Mouse (Mus musculus): ENCODE results near the gene B3gnt8. TPM values are rescaled to one million over a fixed set of nuclear protein-coding genes. Genes with fewer than 3 reads are reported as not detected.
A peak's percentile ranks its signal among the peaks of the same experiment; 100 is the strongest.

B3gnt8 gene
- polyA plus RNA-seq, 1 experiment from 2014 or later: 0.19 TPM

- H3K4me2 ChIP-seq (ENCODE audit: low read depth, low read length): no peak overlapping the region
- H3K27ac ChIP-seq (ENCODE audit: low read depth, low read length): no peak overlapping the region
- no peaks in the 10 kb centered on the region for H3K4me1 ChIP-seq (ENCODE audit: control insufficient read depth, insufficient read depth, low read length)
- H3K27me3 ChIP-seq (ENCODE audit: control insufficient read depth, insufficient read depth, low read length): no peaks in the 10 kb centered on the region
- peaks cover 24% of the 10 kb centered on the region for H3K36me3 ChIP-seq (ENCODE audit: control insufficient read depth, insufficient read depth, low read length)
- 95% methylated on average over 8 of the region's 8 CpGs for WGBS
- no peak overlapping the region for H3K4me3 ChIP-seq (ENCODE audit: low read depth, low read length)
- H3K9me3 ChIP-seq (ENCODE audit: control insufficient read depth, low read length): no peaks in the 10 kb centered on the region
- no peak for ATAC-seq (ENCODE audit: low read depth)
- no peak overlapping the region for H3K9ac ChIP-seq (replicated peaks; ENCODE audit: low read depth, low read length)
Measured at GRCm38 (mm10) chr7:25666381-25666780, 39.9 kb downstream of the B3gnt8 start.

- Histone ChIP-seq H3K4me2 (ENCODE audit: low read depth, low read length) (no peak overlapping the region), H3K36me3 (ENCODE audit: control insufficient read depth, insufficient read depth, low read length) (peaks cover 17% of the 10 kb centered on the region), H3K4me1 (ENCODE audit: control insufficient read depth, insufficient read depth, low read length) (no peaks in the 10 kb centered on the region), H3K9ac (replicated peaks; ENCODE audit: low read depth, low read length) (no peak overlapping the region), H3K27me3 (ENCODE audit: control insufficient read depth, insufficient read depth, low read length) (0 out of 2 replicates have a peak, but pooled peaks cover 6% of the 10 kb centered on the region), H3K27ac (ENCODE audit: low read depth, low read length) (no peak overlapping the region), H3K4me3 (ENCODE audit: low read depth, low read length) (no peak overlapping the region), H3K9me3 (ENCODE audit: control insufficient read depth, low read length) (no peaks in the 10 kb centered on the region)
- 90% methylated on average over 10 of the region's 10 CpGs for WGBS
- no peak for ATAC-seq (ENCODE audit: low read depth)
Measured at GRCm38 (mm10) chr7:25669158-25669557, 42.7 kb downstream of the B3gnt8 start.

- Histone ChIP-seq H3K4me1 (ENCODE audit: control insufficient read depth, insufficient read depth, low read length) (no peaks in the 10 kb centered on the region), H3K4me3 (ENCODE audit: low read depth, low read length) (no peak overlapping the region), H3K27ac (ENCODE audit: low read depth, low read length) (no peak overlapping the region), H3K27me3 (ENCODE audit: control insufficient read depth, insufficient read depth, low read length) (0 out of 2 replicates have a peak, but pooled peaks cover 6% of the 10 kb centered on the region), H3K9me3 (ENCODE audit: control insufficient read depth, low read length) (no peaks in the 10 kb centered on the region), H3K36me3 (ENCODE audit: control insufficient read depth, insufficient read depth, low read length) (peaks cover 16% of the 10 kb centered on the region), H3K4me2 (ENCODE audit: low read depth, low read length) (no peak overlapping the region), H3K9ac (replicated peaks; ENCODE audit: low read depth, low read length) (no peak overlapping the region)
- 78% methylated on average over 9 of the region's 9 CpGs for WGBS
- ATAC-seq (ENCODE audit: low read depth): no peak
Measured at GRCm38 (mm10) chr7:25669631-25670030, 43.2 kb downstream of the B3gnt8 start.

- Histone ChIP-seq H3K9me3 (ENCODE audit: control insufficient read depth, low read length) (no peaks in the 10 kb centered on the region), H3K4me3 (ENCODE audit: low read depth, low read length) (no peak overlapping the region), H3K27me3 (ENCODE audit: control insufficient read depth, insufficient read depth, low read length) (0 out of 2 replicates have a peak, but pooled peaks cover 6% of the 10 kb centered on the region), H3K9ac (replicated peaks; ENCODE audit: low read depth, low read length) (no peak overlapping the region), H3K36me3 (ENCODE audit: control insufficient read depth, insufficient read depth, low read length) (peaks cover 14% of the 10 kb centered on the region), H3K4me1 (ENCODE audit: control insufficient read depth, insufficient read depth, low read length) (no peaks in the 10 kb centered on the region), H3K4me2 (ENCODE audit: low read depth, low read length) (no peak overlapping the region), H3K27ac (ENCODE audit: low read depth, low read length) (no peak overlapping the region)
- WGBS: 97% methylated on average over 4 of the region's 4 CpGs
- ATAC-seq (ENCODE audit: low read depth): no peak
Measured at GRCm38 (mm10) chr7:25670096-25670495, 43.6 kb downstream of the B3gnt8 start.

- 0 out of 2 replicates have a peak, but pooled peaks cover 3% of the 10 kb centered on the region for H3K4me1 ChIP-seq (ENCODE audit: control insufficient read depth, insufficient read depth, low read length)
- 80% methylated on average over 2 of the region's 2 CpGs for WGBS
- no peak overlapping the region for H3K27ac ChIP-seq (ENCODE audit: low read depth, low read length)
- ATAC-seq (ENCODE audit: low read depth): no peak
- H3K27me3 ChIP-seq (ENCODE audit: control insufficient read depth, insufficient read depth, low read length): 0 out of 2 replicates have a peak, but pooled peaks cover 6% of the 10 kb centered on the region
- no peak overlapping the region for H3K4me2 ChIP-seq (ENCODE audit: low read depth, low read length)
- no peak overlapping the region for H3K9ac ChIP-seq (replicated peaks; ENCODE audit: low read depth, low read length)
- no peak overlapping the region for H3K4me3 ChIP-seq (ENCODE audit: low read depth, low read length)
- H3K36me3 ChIP-seq (ENCODE audit: control insufficient read depth, insufficient read depth, low read length): peaks cover 11% of the 10 kb centered on the region; the same call in 1 of the 2 replicates
- H3K9me3 ChIP-seq (ENCODE audit: control insufficient read depth, low read length): no peaks in the 10 kb centered on the region
Measured at GRCm38 (mm10) chr7:25671686-25672085, 45.2 kb downstream of the B3gnt8 start.

- WGBS: 56% methylated on average over 4 of the region's 4 CpGs
- ATAC-seq (ENCODE audit: low read depth): no peak
- Histone ChIP-seq H3K27me3 (ENCODE audit: control insufficient read depth, insufficient read depth, low read length) (0 out of 2 replicates have a peak, but pooled peaks cover 6% of the 10 kb centered on the region), H3K36me3 (ENCODE audit: control insufficient read depth, insufficient read depth, low read length) (peaks cover 5% of the 10 kb centered on the region; the same call in 1 of the 2 replicates), H3K27ac (ENCODE audit: low read depth, low read length) (no peak overlapping the region), H3K9me3 (ENCODE audit: control insufficient read depth, low read length) (no peaks in the 10 kb centered on the region), H3K4me1 (ENCODE audit: control insufficient read depth, insufficient read depth, low read length) (0 out of 2 replicates have a peak, but pooled peaks cover 3% of the 10 kb centered on the region), H3K4me2 (ENCODE audit: low read depth, low read length) (no peak overlapping the region), H3K4me3 (ENCODE audit: low read depth, low read length) (no peak overlapping the region), H3K9ac (replicated peaks; ENCODE audit: low read depth, low read length) (no peak overlapping the region)
Measured at GRCm38 (mm10) chr7:25672442-25672841, 46.0 kb downstream of the B3gnt8 start.

GRCm38 (mm10) chr7:25674297-25674696 is 47.8 kb downstream of the B3gnt8 start:
- no peak for ATAC-seq (ENCODE audit: low read depth)
- 0 out of 2 replicates have a peak, but pooled peaks cover 6% of the 10 kb centered on the region for H3K27me3 ChIP-seq (ENCODE audit: control insufficient read depth, insufficient read depth, low read length)
- H3K4me1 ChIP-seq (ENCODE audit: control insufficient read depth, insufficient read depth, low read length): 0 out of 2 replicates have a peak, but pooled peaks cover 3% of the 10 kb centered on the region

GRCm38 (mm10) chr7:25674719-25675300 is 48.4 kb downstream of the B3gnt8 start, which contains the start of gene Tmem91:
TSS of gene Tmem91 (minus strand) at chr7:25675166.
- no peaks in the 10 kb centered on the region for H3K9me3 ChIP-seq (ENCODE audit: control insufficient read depth, low read length)
- 0 out of 2 replicates have a peak, but pooled peaks cover 6% of the 10 kb centered on the region for H3K27me3 ChIP-seq (ENCODE audit: control insufficient read depth, insufficient read depth, low read length)
- no peak within 1 kb of the TSS for H3K27ac ChIP-seq (ENCODE audit: low read depth, low read length)
- H3K4me1 ChIP-seq (ENCODE audit: control insufficient read depth, insufficient read depth, low read length): peaks cover 3% of the 10 kb centered on the region; the same call in 1 of the 2 replicates
- peak within 1 kb of the TSS; percentile 43 for H3K4me3 ChIP-seq (ENCODE audit: low read depth, low read length)
- ATAC-seq (ENCODE audit: low read depth): peak; percentile 38; the same call in 1 of the 2 replicates
- H3K9ac ChIP-seq (replicated peaks; ENCODE audit: low read depth, low read length): peak within 1 kb of the TSS; percentile 56
- no peaks in the 10 kb centered on the region for H3K36me3 ChIP-seq (ENCODE audit: control insufficient read depth, insufficient read depth, low read length)
- peak within 1 kb of the TSS; percentile 57 for H3K4me2 ChIP-seq (ENCODE audit: low read depth, low read length)
- WGBS: 4% methylated on average over 29 of the region's 29 CpGs

More at GRCm38 (mm10) chr7:25674297-25674696, 47.8 kb downstream of the B3gnt8 start:
- Histone ChIP-seq H3K4me2 (ENCODE audit: low read depth, low read length) (peak overlapping the region; percentile 57), H3K9ac (replicated peaks; ENCODE audit: low read depth, low read length) (peak overlapping the region; percentile 56), H3K4me3 (ENCODE audit: low read depth, low read length) (peak overlapping the region; percentile 43), H3K9me3 (ENCODE audit: control insufficient read depth, low read length) (no peaks in the 10 kb centered on the region), H3K27ac (ENCODE audit: low read depth, low read length) (no peak overlapping the region), H3K36me3 (ENCODE audit: control insufficient read depth, insufficient read depth, low read length) (no peaks in the 10 kb centered on the region)
- WGBS: 29% methylated on average over 9 of the region's 9 CpGs

- Histone ChIP-seq H3K4me1 (ENCODE audit: control insufficient read depth, insufficient read depth, low read length) (peaks cover 8% of the 10 kb centered on the region; the same call in 1 of the 2 replicates), H3K4me3 (ENCODE audit: low read depth, low read length) (peak overlapping the region; percentile 43), H3K9me3 (ENCODE audit: control insufficient read depth, low read length) (no peaks in the 10 kb centered on the region), H3K4me2 (ENCODE audit: low read depth, low read length) (peak overlapping the region; percentile 57), H3K36me3 (ENCODE audit: control insufficient read depth, insufficient read depth, low read length) (no peaks in the 10 kb centered on the region), H3K9ac (replicated peaks; ENCODE audit: low read depth, low read length) (no peak overlapping the region), H3K27me3 (ENCODE audit: control insufficient read depth, insufficient read depth, low read length) (0 out of 2 replicates have a peak, but pooled peaks cover 6% of the 10 kb centered on the region), H3K27ac (ENCODE audit: low read depth, low read length) (no peak overlapping the region)
- 39% methylated on average over 6 of the region's 6 CpGs for WGBS
- no peak for ATAC-seq (ENCODE audit: low read depth)
Measured at GRCm38 (mm10) chr7:25675405-25675804, 49.0 kb downstream of the B3gnt8 start.

All from neural tube, embryonic 14.5 days (tissue).